Mouse (Mus musculus) ES-CJ7 (cell line): ENCODE results near the gene Gm10591.
"Not testable (repeated sequence)": the region's sequence is repeated elsewhere in the genome, so short reads cannot be mapped to it uniquely, and the experiment has no call there.

Source experiments
- DNase-seq: peaks from one replicate; pipeline ENCODE4 v3.0.0; 2011; ENCODE audit warnings: low read depth, low spot score

Gm10591 gene

DNA sequence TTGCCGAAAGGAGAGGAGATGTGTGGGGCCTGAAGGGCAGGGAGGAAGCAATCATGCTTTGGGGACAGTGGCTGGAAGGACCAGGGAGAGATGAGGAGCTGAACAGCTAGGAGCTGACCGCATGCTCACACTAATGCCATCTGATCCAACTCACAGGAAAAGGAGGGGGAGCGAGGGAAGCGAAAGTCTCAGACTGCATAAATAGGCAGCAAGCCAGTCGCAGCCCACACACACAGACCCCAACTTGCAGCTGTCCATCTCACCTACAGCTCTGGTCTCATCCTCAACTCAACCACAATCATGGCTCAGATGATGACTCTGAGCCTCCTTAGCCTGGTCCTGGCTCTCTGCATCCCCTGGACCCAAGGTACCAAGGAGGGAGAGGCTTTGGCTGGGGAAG, at the start of gene Gm10591:
Gm10591 (plus strand) TSS at position 301 of the 400 bp plus-strand sequence.
- DNase-seq: not testable (repeated sequence)

DNA sequence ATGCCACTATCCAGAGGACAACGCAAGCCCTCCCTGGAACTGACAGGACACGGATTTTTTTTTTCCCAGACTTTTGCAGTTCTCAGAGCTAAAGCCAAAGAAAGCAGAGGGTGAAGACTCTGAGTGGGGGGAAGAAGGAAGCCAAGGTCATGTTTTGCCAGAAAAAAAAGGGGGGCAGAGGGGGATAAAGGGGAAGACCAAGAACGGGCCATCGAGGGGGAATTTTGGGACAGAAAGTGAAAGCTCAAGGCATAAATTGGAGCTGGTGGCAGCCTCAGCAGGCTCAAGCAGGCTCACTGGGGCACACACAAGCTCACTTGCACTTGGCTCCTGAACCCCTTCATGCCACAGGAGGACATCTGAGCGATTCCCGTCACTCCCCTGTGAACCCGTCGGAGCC, 17.4 kb downstream of the Gm10591 start, which contains the start of gene Gm2564:
Gm2564 (plus strand) TSS at position 301 of the 400 bp plus-strand sequence.
- not testable (repeated sequence) for DNase-seq

DNA sequence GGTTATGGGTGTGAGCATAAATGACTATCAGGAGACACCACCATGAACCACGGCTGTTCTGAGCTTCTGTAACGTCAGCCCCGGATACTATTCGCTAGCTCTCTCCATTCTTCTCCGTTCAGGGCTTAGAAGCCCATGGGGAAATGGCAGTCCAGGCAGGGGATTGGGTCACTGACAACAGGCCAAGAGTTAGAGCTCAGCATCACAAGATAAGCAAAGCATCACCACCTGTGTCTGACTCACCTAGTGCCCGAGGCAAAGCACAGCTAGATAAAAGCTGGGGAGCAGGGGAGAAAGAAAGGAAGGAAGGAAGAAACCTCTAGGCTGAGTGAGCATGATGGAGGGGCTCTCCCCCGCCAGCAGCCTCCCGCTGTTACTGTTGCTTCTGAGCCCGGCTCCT, 43.0 kb downstream of the Gm10591 start, which contains the start of gene Ccl27b:
Ccl27b (plus strand) TSS at position 301 of the 400 bp plus-strand sequence.
- DNase-seq: not testable (repeated sequence)

DNA sequence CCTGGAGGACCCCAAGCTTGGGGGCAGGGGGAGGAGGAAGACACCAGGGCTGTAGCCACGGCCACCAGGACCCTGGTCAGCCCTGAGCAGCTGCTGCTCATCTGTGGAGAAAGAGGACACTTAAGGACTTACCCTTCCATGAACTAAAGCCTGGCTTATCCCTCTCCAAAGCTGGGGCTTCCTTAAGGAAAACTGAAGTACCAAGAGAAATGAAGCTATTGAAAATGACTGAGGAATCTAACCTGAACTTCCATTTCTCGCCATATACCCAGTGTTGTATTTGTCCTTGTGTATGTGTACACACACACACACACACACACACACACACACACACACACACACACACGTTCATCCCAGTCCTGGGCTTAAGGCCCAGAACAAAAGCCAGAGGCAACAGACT, 49.8 kb downstream of the Gm10591 start, which contains the start of gene Il11ra2:
Il11ra2 (minus strand) TSS at position 101 of the 400 bp plus-strand sequence.
- DNase-seq: not testable (repeated sequence)
